Mouse (Mus musculus): ENCODE results near the gene Nkx2-3. TPM values are rescaled to one million over a fixed set of nuclear protein-coding genes. Genes with fewer than 3 reads are reported as not detected.
A peak's percentile ranks its signal among the peaks of the same experiment; 100 is the strongest.

Nkx2-3 gene
- polyA plus RNA-seq, 1 experiment from 2014 or later, result 2.7 TPM

GRCm38 (mm10) chr19:43606552-43607530 is 5.3 kb upstream of the Nkx2-3 start:
- Histone ChIP-seq H3K4me1 (peaks cover 6% of the 10 kb centered on the region; the same call in 1 of the 2 replicates), H3K27ac (replicated peaks) (no peak overlapping the region), H3K27me3 (peaks cover 94% of the 10 kb centered on the region), H3K9me3 (replicated peaks) (no peaks in the 10 kb centered on the region), H3K36me3 (no peaks in the 10 kb centered on the region), H3K9ac (no peak overlapping the region), H3K4me3 (replicated peaks) (0 out of 2 replicates have a peak overlapping the region, but pooled peaks have one; percentile 6), H3K4me2 (replicated peaks) (no peak overlapping the region)
- no peak for ATAC-seq (ENCODE audit: insufficient number of reproducible peaks, low FRiP score, low TSS enrichment, low read depth)
- 2% methylated on average over 40 of the region's 40 CpGs for WGBS

GRCm38 (mm10) chr19:43607842-43608680 is 4.1 kb upstream of the Nkx2-3 start:
- 2% methylated on average over 11 of the region's 11 CpGs for WGBS

GRCm38 (mm10) chr19:43608711-43609457 is 3.2 kb upstream of the Nkx2-3 start:
- Histone ChIP-seq H3K27ac (replicated peaks) (no peak overlapping the region), H3K9me3 (replicated peaks) (no peaks in the 10 kb centered on the region), H3K4me3 (replicated peaks) (no peak overlapping the region), H3K27me3 (peaks cover 94% of the 10 kb centered on the region), H3K36me3 (no peaks in the 10 kb centered on the region), H3K4me1 (peaks cover 19% of the 10 kb centered on the region), H3K4me2 (replicated peaks) (no peak overlapping the region), H3K9ac (no peak overlapping the region)
- 11% methylated on average over 8 of the region's 8 CpGs for WGBS
- no peak for ATAC-seq (ENCODE audit: insufficient number of reproducible peaks, low FRiP score, low TSS enrichment, low read depth)

More at GRCm38 (mm10) chr19:43607842-43608680, 4.1 kb upstream of the Nkx2-3 start:
- H3K4me2 ChIP-seq (replicated peaks), result no peak overlapping the region
- H3K27me3 ChIP-seq, result peaks cover 94% of the 10 kb centered on the region
- no peak overlapping the region for H3K27ac ChIP-seq (replicated peaks)
- H3K4me1 ChIP-seq, result peaks cover 18% of the 10 kb centered on the region
- H3K9me3 ChIP-seq (replicated peaks), result no peaks in the 10 kb centered on the region
- H3K9ac ChIP-seq, result no peak overlapping the region
- ATAC-seq (ENCODE audit: insufficient number of reproducible peaks, low FRiP score, low TSS enrichment, low read depth), result no peak
- H3K36me3 ChIP-seq, result no peaks in the 10 kb centered on the region
- H3K4me3 ChIP-seq (replicated peaks), result no peak overlapping the region

- Histone ChIP-seq H3K27ac (replicated peaks) (no peak overlapping the region), H3K9ac (no peak overlapping the region), H3K27me3 (peaks cover 93% of the 10 kb centered on the region), H3K9me3 (replicated peaks) (no peaks in the 10 kb centered on the region), H3K4me1 (peaks cover 26% of the 10 kb centered on the region), H3K4me2 (replicated peaks) (no peak overlapping the region), H3K36me3 (no peaks in the 10 kb centered on the region), H3K4me3 (replicated peaks) (no peak overlapping the region)
- no peak; the same call in 1 of the 2 replicates for ATAC-seq (ENCODE audit: insufficient number of reproducible peaks, low FRiP score, low TSS enrichment, low read depth)
- WGBS, result 3% methylated on average over 25 of the region's 25 CpGs
Observed at GRCm38 (mm10) chr19:43609458-43610330, 2.4 kb upstream of the Nkx2-3 start.

- Histone ChIP-seq H3K4me1 (peaks cover 33% of the 10 kb centered on the region), H3K4me3 (replicated peaks) (0 out of 2 replicates have a peak overlapping the region, but pooled peaks have one; percentile 7), H3K4me2 (replicated peaks) (no peak overlapping the region), H3K9ac (no peak overlapping the region), H3K27ac (replicated peaks) (no peak overlapping the region), H3K9me3 (replicated peaks) (no peaks in the 10 kb centered on the region), H3K36me3 (no peaks in the 10 kb centered on the region), H3K27me3 (peaks cover 93% of the 10 kb centered on the region)
- no peak for ATAC-seq (ENCODE audit: insufficient number of reproducible peaks, low FRiP score, low TSS enrichment, low read depth)
- 3% methylated on average over 32 of the region's 32 CpGs for WGBS
Observed at GRCm38 (mm10) chr19:43610341-43610848, 1.7 kb upstream of the Nkx2-3 start.

GRCm38 (mm10) chr19:43611110-43611509 is 1.0 kb upstream of the Nkx2-3 start:
- Histone ChIP-seq H3K4me3 (replicated peaks) (no peak overlapping the region), H3K4me2 (replicated peaks) (no peak overlapping the region), H3K4me1 (peaks cover 40% of the 10 kb centered on the region), H3K27me3 (peaks cover 93% of the 10 kb centered on the region), H3K36me3 (no peaks in the 10 kb centered on the region), H3K9me3 (replicated peaks) (no peaks in the 10 kb centered on the region), H3K27ac (replicated peaks) (no peak overlapping the region), H3K9ac (no peak overlapping the region)
- no peak for ATAC-seq (ENCODE audit: insufficient number of reproducible peaks, low FRiP score, low TSS enrichment, low read depth)
- WGBS, result 20% methylated on average over 8 of the region's 8 CpGs

GRCm38 (mm10) chr19:43611561-43611960 is 564 bp upstream of the Nkx2-3 start:
- no peak for ATAC-seq (ENCODE audit: insufficient number of reproducible peaks, low FRiP score, low TSS enrichment, low read depth)
- H3K36me3 ChIP-seq, result no peaks in the 10 kb centered on the region
- peaks cover 45% of the 10 kb centered on the region for H3K4me1 ChIP-seq
- no peaks in the 10 kb centered on the region for H3K9me3 ChIP-seq (replicated peaks)
- 16% methylated on average over 12 of the region's 12 CpGs for WGBS
- peak overlapping the region; percentile 27; the same call in 1 of the 2 replicates for H3K4me3 ChIP-seq (replicated peaks)
- H3K27me3 ChIP-seq, result peaks cover 93% of the 10 kb centered on the region
- no peak overlapping the region for H3K9ac ChIP-seq
- no peak overlapping the region; the same call in 1 of the 2 replicates for H3K4me2 ChIP-seq (replicated peaks)
- H3K27ac ChIP-seq (replicated peaks), result no peak overlapping the region

- Histone ChIP-seq H3K27me3 (peaks cover 93% of the 10 kb centered on the region), H3K9me3 (replicated peaks) (no peaks in the 10 kb centered on the region), H3K36me3 (no peaks in the 10 kb centered on the region), H3K4me3 (replicated peaks) (peak overlapping the region; percentile 27), H3K4me2 (replicated peaks) (no peak overlapping the region; the same call in 1 of the 2 replicates), H3K4me1 (peaks cover 48% of the 10 kb centered on the region), H3K27ac (replicated peaks) (no peak overlapping the region), H3K9ac (no peak overlapping the region)
- WGBS, result under 1% methylated on average over 23 of the region's 23 CpGs
- ATAC-seq (ENCODE audit: insufficient number of reproducible peaks, low FRiP score, low TSS enrichment, low read depth), result no peak
Observed at GRCm38 (mm10) chr19:43612501-43612971, 411 bp downstream of the Nkx2-3 start.

GRCm38 (mm10) chr19:43613293-43614130 is 1.4 kb downstream of the Nkx2-3 start:
- Histone ChIP-seq H3K9me3 (replicated peaks) (no peaks in the 10 kb centered on the region), H3K4me1 (peaks cover 48% of the 10 kb centered on the region), H3K36me3 (no peaks in the 10 kb centered on the region), H3K4me3 (replicated peaks) (peak overlapping the region; percentile 36), H3K4me2 (replicated peaks) (no peak overlapping the region), H3K9ac (no peak overlapping the region), H3K27ac (replicated peaks) (no peak overlapping the region), H3K27me3 (peaks cover 96% of the 10 kb centered on the region)
- ATAC-seq (ENCODE audit: insufficient number of reproducible peaks, low FRiP score, low TSS enrichment, low read depth), result no peak
- WGBS, result 3% methylated on average over 26 of the region's 26 CpGs

Data from embryonic facial prominence, embryonic 15.5 days (tissue).